Mouse (Mus musculus) lung, postnatal 25 days (tissue): ENCODE results near the gene Vmn2r43.
"Not testable (repeated sequence)": the region's sequence is repeated elsewhere in the genome, so short reads cannot be mapped to it uniquely, and the experiment has no call there.

Source experiments
- DNase-seq: peaks from one replicate; pipeline ENCODE4 v3.0.0; 2022; ENCODE audit warnings: low spot score

Gene Vmn2r43

GRCm38 (mm10) chr7:8260499-8260898 is at the start of gene Vmn2r43:
TSS of gene Vmn2r43 (minus strand) at chr7:8260599.
- not testable (repeated sequence) for DNase-seq

DNA sequence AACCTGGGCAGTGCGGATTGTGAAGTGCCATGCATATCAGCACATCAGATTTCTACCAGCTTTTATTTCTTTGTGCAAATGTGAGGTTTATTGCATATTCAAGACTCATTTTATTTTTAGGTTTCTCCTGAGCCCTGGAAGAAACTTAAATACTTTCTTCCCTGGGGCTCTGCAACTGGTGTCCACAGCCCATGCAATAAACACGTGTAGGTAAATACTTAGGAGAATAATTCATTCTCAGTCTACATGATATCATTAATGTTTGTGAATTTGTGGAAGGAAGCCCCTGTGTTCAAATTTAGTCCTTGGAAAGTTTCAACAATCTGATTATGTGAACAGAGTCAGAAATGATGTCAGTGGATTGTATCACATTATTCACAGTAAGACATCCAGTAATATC is 60.2 kb downstream of the Vmn2r43 start, which contains the start of gene Vmn2r42:
TSS of gene Vmn2r42 (minus strand) at position 101 of the 400 bp plus-strand sequence.
- not testable (repeated sequence) for DNase-seq
